In genomic region chr11:12578999-12579576, GRCm38 (mm10) we compare ENCODE assay signal across 9 mouse cellular contexts.
DNase-seq lines count a peak whose midpoint lies in the region; ATAC-seq and TF ChIP-seq lines count a peak whose summit lies in the region.
"Had no signal": no experiment of that assay in that cellular context is flagged by ENCODE, and none has a peak within 500 bp of the region (broad histone marks: within the 10 kb centered on the region; RNA-seq: fewer than 3 reads in every experiment).

No protein-coding gene starts in this region.

- H3K27me3 ChIP-seq in testis, adult 2 months (ENCODE audit: control insufficient read depth, insufficient read depth, low read length) = no peaks in the 10 kb centered on the region
- H3K27me3 ChIP-seq in neural tube, embryonic 11.5 days (ENCODE audit: control insufficient read depth, insufficient read depth, low read length) = no peaks in the 10 kb centered on the region
- H3K27me3 ChIP-seq: heart, embryonic 13.5 days had no signal

- H3K4me1 ChIP-seq in testis, adult 2 months (ENCODE audit: control insufficient read depth, insufficient read depth, low read length) = no peaks in the 10 kb centered on the region
- no peaks in the 10 kb centered on the region for H3K4me1 ChIP-seq in neural tube, embryonic 11.5 days (ENCODE audit: control insufficient read depth, insufficient read depth, low read length)
- H3K4me1 ChIP-seq: heart, embryonic 13.5 days had no signal

- H3K9ac ChIP-seq in neural tube, embryonic 11.5 days (ENCODE audit: low read length) = no peak overlapping the region
- H3K9ac ChIP-seq: heart, embryonic 13.5 days had no signal

- WGBS in neural tube, embryonic 11.5 days = 46% methylated on average over 14 of the region's 14 CpGs

- no peak overlapping the region for H3K4me2 ChIP-seq in neural tube, embryonic 11.5 days (ENCODE audit: low read depth)
- H3K4me2 ChIP-seq: heart, embryonic 13.5 days had no signal

- DNase-seq in testis, postnatal 14 days (ENCODE audit: low spot score) = no peak
- peak; percentile 70 to 77 for DNase-seq in cerebellum, postnatal 4 days (ENCODE audit: low spot score in 2 of 2)
- DNase-seq in frontal cortex, postnatal 25 days (ENCODE audit: low spot score in 2 of 2) = peak; percentile 63 to 65
- DNase-seq in left cerebral cortex, postnatal 10 days (ENCODE audit: extremely low spot score in 1 of 2, low spot score in 2 of 2) = peak; percentile 55 to 66
- DNase-seq in neural tube, embryonic 11.5 days (ENCODE audit: low spot score) = peak; percentile 73
- no peak for DNase-seq in yolk sac, embryonic 10.5 days (ENCODE audit: low spot score)
- DNase-seq in B cell, adult 2 months = no peak

- no peak overlapping the region for H3K27ac ChIP-seq in testis, adult 2 months (ENCODE audit: control insufficient read depth, insufficient read depth, low read depth, low read length)
- H3K27ac ChIP-seq in neural tube, embryonic 11.5 days (ENCODE audit: low read depth, low read length) = no peak overlapping the region
- H3K27ac ChIP-seq: heart, embryonic 13.5 days had no signal

- H3K9me3 ChIP-seq in neural tube, embryonic 11.5 days (ENCODE audit: control insufficient read depth, low read length) = no peaks in the 10 kb centered on the region
- H3K9me3 ChIP-seq: heart, embryonic 13.5 days had no signal

- peak; percentile 46; the same call in 1 of the 2 replicates for ATAC-seq in neural tube, embryonic 11.5 days (ENCODE audit: insufficient read depth, low FRiP score, low TSS enrichment)

- no peak overlapping the region for H3K4me3 ChIP-seq in testis, adult 2 months (ENCODE audit: control insufficient read depth, low read depth, low read length)
- H3K4me3 ChIP-seq in neural tube, embryonic 11.5 days (ENCODE audit: low read depth, low read length) = no peak overlapping the region
- H3K4me3 ChIP-seq: heart, embryonic 13.5 days had no signal

- peak; percentile 45; the same call in 1 of the 2 replicates for TF ChIP-seq CTCF in testis, adult 2 months (IDR thresholded peaks at IDR 0.05; ENCODE audit: control insufficient read depth, insufficient read depth, insufficient replicate concordance, low read depth, low read length)

- intact Hi-C loops in left cerebral cortex, postnatal 10 days (cut with DNase I) = no loop called here

- TF ChIP-seq POLR2A in testis, adult 2 months (IDR thresholded peaks at IDR 0.05; ENCODE audit: control insufficient read depth, low read depth, low read length) = no peak

- no peaks in the 10 kb centered on the region for H3K36me3 ChIP-seq in testis, adult 2 months (ENCODE audit: control insufficient read depth, insufficient read depth, low read length)
- no peaks in the 10 kb centered on the region for H3K36me3 ChIP-seq in neural tube, embryonic 11.5 days (ENCODE audit: control insufficient read depth, insufficient read depth, low read length)
- H3K36me3 ChIP-seq: heart, embryonic 13.5 days had no signal

Comparison
In these comparisons a context has a peak if more than half of its experiments do, and no peak if none do; other contexts are left out.
1. DNase-seq: peak in cerebellum, postnatal 4 days (2 of 2), frontal cortex, postnatal 25 days (2 of 2), left cerebral cortex, postnatal 10 days (2 of 2) and neural tube, embryonic 11.5 days (single experiment); none in testis, postnatal 14 days (single experiment), yolk sac, embryonic 10.5 days (single experiment) and B cell, adult 2 months (0 of 2).